Mouse (Mus musculus): Measurements from ENCODE around the gene Manba. TPM values are rescaled to one million over a fixed set of nuclear protein-coding genes. Genes with fewer than 3 reads are reported as not detected.
"Not testable (repeated sequence)": the region's sequence is repeated elsewhere in the genome, so short reads cannot be mapped to it uniquely, and the experiment has no call there.

The Manba gene
- polyA plus RNA-seq, 1 experiment = 4.9 TPM

- TF ChIP-seq CTCF (IDR thresholded peaks at IDR 0.05; ENCODE audit: extremely low read depth, insufficient read depth, low read length) = no peak
- no peak for TF ChIP-seq POLR2A (IDR thresholded peaks at IDR 0.05; ENCODE audit: extremely low read depth, insufficient read depth, low read length)
- Histone ChIP-seq H3K4me3 (ENCODE audit: insufficient read depth, low read length) (no peak overlapping the region), H3K27ac (ENCODE audit: insufficient read depth, low read length) (no peak overlapping the region), H3K4me1 (ENCODE audit: control insufficient read depth, insufficient read depth, low read length) (no peaks in the 10 kb centered on the region)
Observed at GRCm38 (mm10) chr3:135516891-135517290, 31.5 kb downstream of the Manba start.

- Histone ChIP-seq H3K4me1 (ENCODE audit: control insufficient read depth, insufficient read depth, low read length) (no peaks in the 10 kb centered on the region), H3K27ac (ENCODE audit: insufficient read depth, low read length) (no peak overlapping the region), H3K4me3 (ENCODE audit: insufficient read depth, low read length) (no peak overlapping the region)
- TF ChIP-seq POLR2A (IDR thresholded peaks at IDR 0.05; ENCODE audit: extremely low read depth, insufficient read depth, low read length) (no peak), CTCF (IDR thresholded peaks at IDR 0.05; ENCODE audit: extremely low read depth, insufficient read depth, low read length) (no peak)
Observed at GRCm38 (mm10) chr3:135518882-135519281, 33.5 kb downstream of the Manba start.

- Histone ChIP-seq H3K4me3 (ENCODE audit: insufficient read depth, low read length) (no peak overlapping the region), H3K4me1 (ENCODE audit: control insufficient read depth, insufficient read depth, low read length) (no peaks in the 10 kb centered on the region), H3K27ac (ENCODE audit: insufficient read depth, low read length) (no peak overlapping the region)
- TF ChIP-seq CTCF (IDR thresholded peaks at IDR 0.05; ENCODE audit: extremely low read depth, insufficient read depth, low read length) (no peak), POLR2A (IDR thresholded peaks at IDR 0.05; ENCODE audit: extremely low read depth, insufficient read depth, low read length) (no peak)
Observed at GRCm38 (mm10) chr3:135519584-135519983, 34.2 kb downstream of the Manba start.

- H3K27ac ChIP-seq (ENCODE audit: insufficient read depth, low read length) = no peak overlapping the region
- H3K4me1 ChIP-seq (ENCODE audit: control insufficient read depth, insufficient read depth, low read length) = no peaks in the 10 kb centered on the region
- H3K4me3 ChIP-seq (ENCODE audit: insufficient read depth, low read length) = no peak overlapping the region
- no peak for TF ChIP-seq POLR2A (IDR thresholded peaks at IDR 0.05; ENCODE audit: extremely low read depth, insufficient read depth, low read length)
Observed at GRCm38 (mm10) chr3:135521963-135522362, 36.6 kb downstream of the Manba start.

- no peak overlapping the region for H3K4me3 ChIP-seq (ENCODE audit: insufficient read depth, low read length)
- H3K27ac ChIP-seq (ENCODE audit: insufficient read depth, low read length) = no peak overlapping the region
- TF ChIP-seq CTCF (IDR thresholded peaks at IDR 0.05; ENCODE audit: extremely low read depth, insufficient read depth, low read length) (no peak), POLR2A (IDR thresholded peaks at IDR 0.05; ENCODE audit: extremely low read depth, insufficient read depth, low read length) (no peak)
- no peaks in the 10 kb centered on the region for H3K4me1 ChIP-seq (ENCODE audit: control insufficient read depth, insufficient read depth, low read length)
Observed at GRCm38 (mm10) chr3:135522618-135523355, 37.4 kb downstream of the Manba start.

GRCm38 (mm10) chr3:135524900-135525299 is 39.5 kb downstream of the Manba start:
- not testable (repeated sequence) for H3K27ac ChIP-seq (ENCODE audit: insufficient read depth, low read length)

GRCm38 (mm10) chr3:135529670-135530069 is 44.3 kb downstream of the Manba start:
- Histone ChIP-seq H3K4me3 (ENCODE audit: insufficient read depth, low read length) (no peak overlapping the region), H3K4me1 (ENCODE audit: control insufficient read depth, insufficient read depth, low read length) (no peaks in the 10 kb centered on the region), H3K27ac (ENCODE audit: insufficient read depth, low read length) (no peak overlapping the region)
- TF ChIP-seq POLR2A (IDR thresholded peaks at IDR 0.05; ENCODE audit: extremely low read depth, insufficient read depth, low read length) = no peak
- TF ChIP-seq CTCF (IDR thresholded peaks at IDR 0.05; ENCODE audit: extremely low read depth, insufficient read depth, low read length) = no peak

More at GRCm38 (mm10) chr3:135524900-135525299, 39.5 kb downstream of the Manba start:
- H3K4me1 ChIP-seq (ENCODE audit: control insufficient read depth, insufficient read depth, low read length); H3K4me3 ChIP-seq (ENCODE audit: insufficient read depth, low read length): not testable (repeated sequence)

GRCm38 (mm10) chr3:135531762-135532161 is 46.4 kb downstream of the Manba start:
- no peak overlapping the region for H3K27ac ChIP-seq (ENCODE audit: insufficient read depth, low read length)
- TF ChIP-seq CTCF (IDR thresholded peaks at IDR 0.05; ENCODE audit: extremely low read depth, insufficient read depth, low read length) (no peak), POLR2A (IDR thresholded peaks at IDR 0.05; ENCODE audit: extremely low read depth, insufficient read depth, low read length) (no peak)
- H3K4me3 ChIP-seq (ENCODE audit: insufficient read depth, low read length) = no peak overlapping the region
- H3K4me1 ChIP-seq (ENCODE audit: control insufficient read depth, insufficient read depth, low read length) = no peaks in the 10 kb centered on the region

- Histone ChIP-seq H3K4me1 (ENCODE audit: control insufficient read depth, insufficient read depth, low read length) (no peaks in the 10 kb centered on the region), H3K4me3 (ENCODE audit: insufficient read depth, low read length) (no peak overlapping the region), H3K27ac (ENCODE audit: insufficient read depth, low read length) (no peak overlapping the region)
- TF ChIP-seq POLR2A (IDR thresholded peaks at IDR 0.05; ENCODE audit: extremely low read depth, insufficient read depth, low read length) (no peak), CTCF (IDR thresholded peaks at IDR 0.05; ENCODE audit: extremely low read depth, insufficient read depth, low read length) (peak; percentile 23; the same call in 1 of the 2 replicates)
Observed at GRCm38 (mm10) chr3:135534103-135534502, 48.7 kb downstream of the Manba start.

GRCm38 (mm10) chr3:135546212-135546923 is 61.0 kb downstream of the Manba start:
- TF ChIP-seq POLR2A (IDR thresholded peaks at IDR 0.05; ENCODE audit: extremely low read depth, insufficient read depth, low read length) = no peak
- no peak for TF ChIP-seq CTCF (IDR thresholded peaks at IDR 0.05; ENCODE audit: extremely low read depth, insufficient read depth, low read length)
- Histone ChIP-seq H3K27ac (ENCODE audit: insufficient read depth, low read length) (no peak overlapping the region), H3K4me3 (ENCODE audit: insufficient read depth, low read length) (no peak overlapping the region), H3K4me1 (ENCODE audit: control insufficient read depth, insufficient read depth, low read length) (no peaks in the 10 kb centered on the region)
